Mouse (Mus musculus): ENCODE results near the gene Wdr83os. TPM values are rescaled to one million over a fixed set of nuclear protein-coding genes. Genes with fewer than 3 reads are reported as not detected.

Gene Wdr83os
- polyA plus RNA-seq, 1 experiment from 2014 or later: 123 TPM

GRCm38 (mm10) chr8:85036718-85037365, 43.7 kb upstream of the Wdr83os start, which contains the start of gene Tnpo2:
Tnpo2 (plus strand) TSS chr8:85036915.
- peak; percentile 93 for DNase-seq (ENCODE audit: low spot score)
- Histone ChIP-seq H3K36me3 (ENCODE audit: control insufficient read depth, insufficient read depth, low read length) (no peaks in the 10 kb centered on the region; the same call in 1 of the 2 replicates), H3K9me3 (ENCODE audit: control insufficient read depth, low read length) (no peaks in the 10 kb centered on the region), H3K4me1 (replicated peaks; ENCODE audit: control insufficient read depth, insufficient read depth, low read length) (0 out of 2 replicates have a peak, but pooled peaks cover 7% of the 10 kb centered on the region), H3K4me3 (ENCODE audit: low read depth, low read length) (peak within 1 kb of the TSS; percentile 80), H3K4me2 (ENCODE audit: low read depth, low read length, severe bottlenecking) (peak within 1 kb of the TSS; percentile 96), H3K27me3 (ENCODE audit: control insufficient read depth, insufficient read depth, low read length) (no peaks in the 10 kb centered on the region), H3K27ac (ENCODE audit: low read depth, low read length) (peak within 1 kb of the TSS; percentile 99), H3K9ac (ENCODE audit: low read length) (peak within 1 kb of the TSS; percentile 93)
- WGBS: under 1% methylated on average over 59 of the region's 59 CpGs
- peak; percentile 93 for ATAC-seq (replicated peaks; ENCODE audit: low FRiP score)

DNA sequence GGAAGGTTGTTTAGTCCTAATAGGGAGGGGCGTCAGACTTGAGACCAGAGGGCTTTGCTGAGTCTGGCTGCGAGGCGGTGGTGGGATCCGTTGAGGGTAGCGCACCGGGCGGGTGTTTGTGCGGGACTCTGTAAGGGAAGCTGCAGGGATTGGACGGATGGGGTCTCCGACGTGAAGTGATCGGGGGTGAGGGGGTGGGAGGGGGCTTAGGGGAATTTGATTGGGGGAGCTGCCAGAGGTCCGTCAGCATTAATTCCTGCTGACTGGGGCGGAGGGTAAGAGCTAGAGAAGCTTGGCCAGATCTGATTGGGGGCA, 43.2 kb upstream of the Wdr83os start:
- Histone ChIP-seq H3K4me2 (ENCODE audit: low read depth, low read length, severe bottlenecking) (peak overlapping the region; percentile 96), H3K4me1 (replicated peaks; ENCODE audit: control insufficient read depth, insufficient read depth, low read length) (0 out of 2 replicates have a peak, but pooled peaks cover 7% of the 10 kb centered on the region), H3K27ac (ENCODE audit: low read depth, low read length) (peak overlapping the region; percentile 99), H3K9me3 (ENCODE audit: control insufficient read depth, low read length) (no peaks in the 10 kb centered on the region), H3K9ac (ENCODE audit: low read length) (peak overlapping the region; percentile 93), H3K27me3 (ENCODE audit: control insufficient read depth, insufficient read depth, low read length) (no peaks in the 10 kb centered on the region), H3K4me3 (ENCODE audit: low read depth, low read length) (peak overlapping the region; percentile 80), H3K36me3 (ENCODE audit: control insufficient read depth, insufficient read depth, low read length) (peaks cover 2% of the 10 kb centered on the region; the same call in 1 of the 2 replicates)
- DNase-seq (ENCODE audit: low spot score) (no peak), ATAC-seq (replicated peaks; ENCODE audit: low FRiP score) (peak; percentile 60)
- WGBS: 1% methylated on average over 14 of the region's 14 CpGs

GRCm38 (mm10) chr8:85037681-85038531, 42.6 kb upstream of the Wdr83os start:
- peak overlapping the region; percentile 96 for H3K4me2 ChIP-seq (ENCODE audit: low read depth, low read length, severe bottlenecking)
- H3K9ac ChIP-seq (ENCODE audit: low read length): peak overlapping the region; percentile 93
- WGBS: under 1% methylated on average over 56 of the region's 57 CpGs
- peaks cover 3% of the 10 kb centered on the region; the same call in 1 of the 2 replicates for H3K36me3 ChIP-seq (ENCODE audit: control insufficient read depth, insufficient read depth, low read length)
- DNase-seq (ENCODE audit: low spot score) (peak; percentile 77), ATAC-seq (replicated peaks; ENCODE audit: low FRiP score) (0 out of 2 replicates have a peak, but pooled peaks have one; percentile 4)
- H3K27me3 ChIP-seq (ENCODE audit: control insufficient read depth, insufficient read depth, low read length): no peaks in the 10 kb centered on the region
- peak overlapping the region; percentile 80 for H3K4me3 ChIP-seq (ENCODE audit: low read depth, low read length)
- 0 out of 2 replicates have a peak, but pooled peaks cover 7% of the 10 kb centered on the region for H3K4me1 ChIP-seq (replicated peaks; ENCODE audit: control insufficient read depth, insufficient read depth, low read length)
- H3K27ac ChIP-seq (ENCODE audit: low read depth, low read length): peak overlapping the region; percentile 99
- no peaks in the 10 kb centered on the region for H3K9me3 ChIP-seq (ENCODE audit: control insufficient read depth, low read length)

DNA sequence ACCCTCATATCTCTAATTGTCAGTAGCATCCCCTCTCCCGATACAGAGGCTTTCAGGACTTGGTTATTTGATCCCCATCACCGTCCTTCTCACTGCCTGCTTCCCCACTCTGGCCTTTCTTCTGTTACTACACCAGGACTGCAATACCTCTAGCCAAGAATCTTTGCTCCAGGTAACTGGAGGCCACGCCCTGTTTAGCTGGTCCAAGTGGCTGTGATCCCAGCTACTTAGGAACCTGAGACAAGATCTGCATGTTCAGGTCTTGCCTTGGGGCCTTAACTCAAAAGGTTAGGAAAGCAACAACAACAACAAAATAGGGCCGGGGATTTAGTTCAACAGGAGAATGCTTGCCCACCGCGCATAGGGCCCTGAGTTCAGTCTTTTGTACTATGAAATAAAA, 36.9 kb upstream of the Wdr83os start:
- Histone ChIP-seq H3K9ac (ENCODE audit: low read length) (no peak overlapping the region), H3K36me3 (ENCODE audit: control insufficient read depth, insufficient read depth, low read length) (peaks cover 19% of the 10 kb centered on the region)
- 90% methylated on average over 6 of the region's 6 CpGs for WGBS

DNA sequence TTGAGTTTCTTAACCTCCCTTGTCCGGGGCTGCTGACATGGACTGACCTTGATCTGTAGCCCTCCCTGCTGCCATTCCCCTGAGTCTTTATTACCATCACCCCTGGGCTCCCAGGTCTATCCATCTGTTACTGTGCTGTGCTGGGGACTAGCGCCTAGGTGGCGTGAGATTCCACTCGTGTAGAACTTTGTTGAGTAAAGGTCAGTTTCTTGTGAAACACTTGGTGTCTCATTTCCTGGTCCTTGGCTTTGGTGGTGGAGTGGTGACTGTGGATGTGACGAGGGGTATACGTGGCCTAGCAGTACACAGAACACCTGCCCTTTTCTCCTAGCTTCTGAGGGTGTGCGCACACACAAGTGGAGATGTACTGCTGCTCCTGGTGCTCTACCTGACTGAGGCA, 23.2 kb upstream of the Wdr83os start:
- Histone ChIP-seq H3K4me2 (ENCODE audit: low read depth, low read length, severe bottlenecking) (no peak overlapping the region), H3K27me3 (ENCODE audit: control insufficient read depth, insufficient read depth, low read length) (no peaks in the 10 kb centered on the region), H3K4me1 (replicated peaks; ENCODE audit: control insufficient read depth, insufficient read depth, low read length) (peaks cover 4% of the 10 kb centered on the region; the same call in 1 of the 2 replicates), H3K9me3 (ENCODE audit: control insufficient read depth, low read length) (no peaks in the 10 kb centered on the region), H3K27ac (ENCODE audit: low read depth, low read length) (no peak overlapping the region), H3K9ac (ENCODE audit: low read length) (no peak overlapping the region), H3K36me3 (ENCODE audit: control insufficient read depth, insufficient read depth, low read length) (peaks cover 16% of the 10 kb centered on the region), H3K4me3 (ENCODE audit: low read depth, low read length) (no peak overlapping the region)
- ATAC-seq (replicated peaks; ENCODE audit: low FRiP score): no peak
- WGBS: 85% methylated on average over 7 of the region's 7 CpGs
- DNase-seq (ENCODE audit: low spot score): no peak

More for the DNA sequence above, 36.9 kb upstream of the Wdr83os start:
- ATAC-seq (replicated peaks; ENCODE audit: low FRiP score) (no peak), DNase-seq (ENCODE audit: low spot score) (no peak)
- no peak overlapping the region for H3K4me2 ChIP-seq (ENCODE audit: low read depth, low read length, severe bottlenecking)
- H3K9me3 ChIP-seq (ENCODE audit: control insufficient read depth, low read length): no peaks in the 10 kb centered on the region
- 0 out of 2 replicates have a peak, but pooled peaks cover 3% of the 10 kb centered on the region for H3K4me1 ChIP-seq (replicated peaks; ENCODE audit: control insufficient read depth, insufficient read depth, low read length)
- no peak overlapping the region for H3K4me3 ChIP-seq (ENCODE audit: low read depth, low read length)
- H3K27me3 ChIP-seq (ENCODE audit: control insufficient read depth, insufficient read depth, low read length): no peaks in the 10 kb centered on the region
- H3K27ac ChIP-seq (ENCODE audit: low read depth, low read length): no peak overlapping the region

DNA sequence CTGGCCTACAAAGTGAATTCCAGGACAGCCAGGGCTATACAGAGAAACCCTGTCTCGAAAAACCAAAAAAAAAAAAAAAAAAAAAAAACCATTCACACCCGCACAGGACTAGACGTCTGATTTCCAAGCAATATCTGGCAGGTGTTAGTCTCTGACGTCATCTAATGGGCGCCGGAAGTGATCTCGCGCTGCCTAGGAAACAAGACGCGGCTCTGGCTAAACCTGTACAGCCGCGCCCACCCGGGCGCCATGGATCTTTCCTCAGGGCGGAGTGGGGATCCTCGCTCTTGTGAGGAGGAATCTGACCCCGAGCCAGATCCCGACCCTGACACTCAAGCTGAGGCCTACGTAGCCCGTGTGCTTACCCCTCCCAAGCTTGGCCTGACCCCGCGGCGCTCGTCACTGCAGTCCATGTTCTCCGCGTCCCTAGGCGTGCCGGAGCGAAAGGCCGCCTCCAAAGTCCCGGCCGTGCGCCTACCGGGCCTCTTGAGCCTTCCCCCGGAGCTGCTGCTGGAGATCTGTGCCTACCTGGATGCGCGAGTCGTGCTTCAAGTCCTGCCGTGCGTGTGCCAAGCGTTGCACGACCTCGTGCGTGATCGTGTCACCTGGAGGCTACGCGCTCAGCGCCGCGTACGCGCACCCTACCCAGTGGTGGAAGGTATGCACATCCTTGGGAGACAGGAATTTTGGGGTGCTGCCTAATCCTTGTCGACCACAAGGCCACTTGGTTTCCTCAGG, 20.5 kb upstream of the Wdr83os start, which contains the start of gene Fbxw9:
TSS of gene Fbxw9 (plus strand) at position 177 of the 738 bp plus-strand sequence.
- Histone ChIP-seq H3K27me3 (ENCODE audit: control insufficient read depth, insufficient read depth, low read length) (no peaks in the 10 kb centered on the region), H3K9me3 (ENCODE audit: control insufficient read depth, low read length) (no peaks in the 10 kb centered on the region), H3K4me2 (ENCODE audit: low read depth, low read length, severe bottlenecking) (peak within 1 kb of the TSS; percentile 92), H3K4me3 (ENCODE audit: low read depth, low read length) (peak within 1 kb of the TSS; percentile 79), H3K36me3 (ENCODE audit: control insufficient read depth, insufficient read depth, low read length) (peaks cover 5% of the 10 kb centered on the region; the same call in 1 of the 2 replicates), H3K9ac (ENCODE audit: low read length) (peak within 1 kb of the TSS; percentile 63), H3K4me1 (replicated peaks; ENCODE audit: control insufficient read depth, insufficient read depth, low read length) (peaks cover 4% of the 10 kb centered on the region; the same call in 1 of the 2 replicates), H3K27ac (ENCODE audit: low read depth, low read length) (no peak within 1 kb of the TSS)
- peak; percentile 92 for ATAC-seq (replicated peaks; ENCODE audit: low FRiP score)
- under 1% methylated on average over 52 of the region's 53 CpGs for WGBS
- peak; percentile 93 for DNase-seq (ENCODE audit: low spot score)

- Histone ChIP-seq H3K4me2 (ENCODE audit: low read depth, low read length, severe bottlenecking) (no peak overlapping the region), H3K27me3 (ENCODE audit: control insufficient read depth, insufficient read depth, low read length) (no peaks in the 10 kb centered on the region), H3K9me3 (ENCODE audit: control insufficient read depth, low read length) (no peaks in the 10 kb centered on the region), H3K36me3 (ENCODE audit: control insufficient read depth, insufficient read depth, low read length) (peaks cover 5% of the 10 kb centered on the region; the same call in 1 of the 2 replicates), H3K4me3 (ENCODE audit: low read depth, low read length) (no peak overlapping the region), H3K27ac (ENCODE audit: low read depth, low read length) (no peak overlapping the region), H3K9ac (ENCODE audit: low read length) (no peak overlapping the region), H3K4me1 (replicated peaks; ENCODE audit: control insufficient read depth, insufficient read depth, low read length) (peaks cover 4% of the 10 kb centered on the region; the same call in 1 of the 2 replicates)
- ATAC-seq (replicated peaks; ENCODE audit: low FRiP score) (no peak), DNase-seq (ENCODE audit: low spot score) (no peak)
- 94% methylated on average over 4 of the region's 4 CpGs for WGBS
Measured at GRCm38 (mm10) chr8:85062603-85063002, 17.9 kb upstream of the Wdr83os start.

GRCm38 (mm10) chr8:85065213-85065612, 15.3 kb upstream of the Wdr83os start:
- no peak overlapping the region for H3K9ac ChIP-seq (ENCODE audit: low read length)
- peaks cover 5% of the 10 kb centered on the region; the same call in 1 of the 2 replicates for H3K36me3 ChIP-seq (ENCODE audit: control insufficient read depth, insufficient read depth, low read length)
- peaks cover 4% of the 10 kb centered on the region; the same call in 1 of the 2 replicates for H3K4me1 ChIP-seq (replicated peaks; ENCODE audit: control insufficient read depth, insufficient read depth, low read length)
- H3K4me3 ChIP-seq (ENCODE audit: low read depth, low read length): no peak overlapping the region
- no peaks in the 10 kb centered on the region for H3K9me3 ChIP-seq (ENCODE audit: control insufficient read depth, low read length)
- no peak overlapping the region for H3K4me2 ChIP-seq (ENCODE audit: low read depth, low read length, severe bottlenecking)
- no peak overlapping the region for H3K27ac ChIP-seq (ENCODE audit: low read depth, low read length)
- ATAC-seq (replicated peaks; ENCODE audit: low FRiP score): no peak
- 43% methylated on average over 2 of the region's 2 CpGs for WGBS
- no peak for DNase-seq (ENCODE audit: low spot score)
- H3K27me3 ChIP-seq (ENCODE audit: control insufficient read depth, insufficient read depth, low read length): no peaks in the 10 kb centered on the region
